Mouse (Mus musculus) natural killer cell, adult 2 months (primary cell): Measurements from ENCODE around the gene Gm10277.
"Not testable (repeated sequence)": the region's sequence is repeated elsewhere in the genome, so short reads cannot be mapped to it uniquely, and the experiment has no call there.

Experiments
- DNase-seq, 2 experiments: peaks; one replicate each; pipeline ENCODE4 v3.0.0; 2022; ENCODE audit warnings: low spot score in 2 of 2

Gm10277 gene

DNA sequence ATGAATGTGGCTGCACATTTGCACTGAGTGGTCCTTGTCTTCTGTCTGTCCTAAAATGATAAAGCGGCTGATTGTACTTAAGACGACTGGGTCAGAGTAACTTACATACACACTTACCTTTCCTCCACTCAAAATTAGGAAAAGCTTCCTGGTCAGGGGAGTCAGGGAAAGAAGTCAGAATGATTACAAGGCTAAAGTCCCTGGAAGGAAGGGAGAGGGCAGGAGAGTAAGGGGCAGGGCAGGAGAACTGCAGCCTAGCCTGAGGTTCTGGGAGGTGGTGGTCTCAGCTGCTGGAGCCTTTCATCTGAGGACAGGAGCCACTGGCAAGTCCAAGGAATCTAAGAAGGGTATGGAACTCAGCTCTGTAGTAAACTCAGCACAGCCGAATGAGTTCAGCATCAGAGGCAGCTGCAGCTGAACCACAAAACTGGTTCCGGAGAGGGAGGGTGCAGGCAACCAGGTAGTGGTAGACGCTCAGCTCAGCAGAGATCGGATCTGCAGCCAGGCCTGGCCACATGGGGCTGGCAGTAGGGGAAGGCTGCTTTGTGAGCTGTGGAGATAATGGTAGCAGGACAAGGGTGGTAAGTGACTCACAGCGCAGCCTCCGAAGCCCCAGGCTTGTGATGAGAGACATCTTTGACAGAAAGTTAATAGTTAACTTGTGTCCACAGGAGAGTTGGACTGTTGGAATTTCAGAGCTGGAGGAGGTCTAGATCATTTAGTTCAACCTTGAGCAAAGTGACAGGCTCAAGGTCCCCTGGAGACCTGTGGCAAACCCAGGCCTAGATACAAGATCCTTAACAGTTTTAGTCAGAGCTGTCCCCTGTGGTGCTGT, 15.5 kb downstream of the Gm10277 start:
- DNase-seq = no peak

DNA sequence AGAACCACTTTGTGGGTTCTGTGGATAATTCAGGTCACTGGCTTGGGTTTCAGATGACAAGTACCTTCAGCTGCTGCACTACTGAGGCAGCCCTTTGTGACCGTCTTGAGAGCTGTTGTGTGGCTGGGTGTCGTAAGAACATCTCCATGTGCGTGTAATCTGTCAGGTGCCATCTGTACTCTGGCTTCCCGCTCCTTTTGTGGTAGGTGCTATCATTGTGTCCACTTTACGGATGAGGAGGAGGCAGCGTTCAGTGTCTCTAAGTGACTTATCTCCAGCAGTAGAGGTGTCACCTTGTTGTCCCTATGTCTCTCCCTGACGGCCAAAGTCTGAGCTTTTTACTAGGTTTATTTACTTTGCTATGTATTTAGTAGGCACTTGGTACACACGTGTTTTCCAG, 17.2 kb downstream of the Gm10277 start:
- no peak for DNase-seq

DNA sequence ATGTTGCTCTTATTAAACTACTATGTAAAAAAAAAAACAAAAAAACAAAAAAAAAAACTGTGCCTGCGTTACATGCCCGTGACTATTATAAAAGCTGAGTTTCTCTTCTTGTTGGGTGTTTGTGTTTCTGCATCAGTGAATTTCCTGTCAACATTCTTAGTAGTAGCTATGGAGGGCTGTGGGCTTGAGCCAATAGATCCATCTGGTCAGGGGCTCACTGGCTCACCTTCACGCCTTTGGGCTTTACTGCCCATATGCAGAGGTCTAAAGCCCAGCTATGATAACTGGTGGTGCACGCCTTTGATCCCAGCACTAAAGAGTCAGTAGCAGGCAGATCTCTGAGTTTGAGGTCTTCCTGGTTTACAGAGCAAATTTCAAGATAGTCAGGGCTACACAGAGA, 18.1 kb downstream of the Gm10277 start:
- DNase-seq = no peak

DNA sequence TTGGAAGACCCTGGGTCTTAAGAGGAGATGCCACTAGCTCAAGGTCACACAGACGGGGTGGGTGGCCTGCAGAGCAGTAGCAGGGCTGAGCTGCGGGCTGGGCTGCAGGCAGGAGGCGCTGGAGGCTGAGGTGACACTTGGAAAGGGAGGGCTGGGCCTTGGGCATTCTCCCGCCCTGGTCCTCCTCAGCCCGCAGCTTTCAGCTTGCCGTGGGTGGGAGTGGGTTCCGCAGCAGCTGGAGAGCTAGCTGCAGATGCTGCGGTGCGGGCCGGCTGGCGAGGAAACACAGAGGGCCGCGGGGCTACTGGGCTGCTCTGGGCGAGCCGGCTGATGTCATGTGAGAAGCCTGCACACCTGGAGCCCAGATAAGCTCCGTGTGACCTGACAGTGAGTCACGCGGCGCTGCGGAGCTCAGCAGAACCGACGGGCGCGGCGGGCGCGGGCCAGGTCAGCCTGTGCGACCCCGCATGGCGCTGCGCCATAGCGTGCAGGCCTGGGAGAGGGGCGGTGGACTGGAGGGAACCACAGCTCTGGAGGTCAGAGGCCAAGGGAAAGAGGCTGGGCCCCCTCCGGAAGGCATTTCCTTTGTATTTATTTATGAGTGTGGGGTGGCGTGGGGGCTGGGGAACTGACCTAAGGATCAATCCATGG, 21.1 kb downstream of the Gm10277 start:
- peak; percentile 20 to 21 for DNase-seq

DNA sequence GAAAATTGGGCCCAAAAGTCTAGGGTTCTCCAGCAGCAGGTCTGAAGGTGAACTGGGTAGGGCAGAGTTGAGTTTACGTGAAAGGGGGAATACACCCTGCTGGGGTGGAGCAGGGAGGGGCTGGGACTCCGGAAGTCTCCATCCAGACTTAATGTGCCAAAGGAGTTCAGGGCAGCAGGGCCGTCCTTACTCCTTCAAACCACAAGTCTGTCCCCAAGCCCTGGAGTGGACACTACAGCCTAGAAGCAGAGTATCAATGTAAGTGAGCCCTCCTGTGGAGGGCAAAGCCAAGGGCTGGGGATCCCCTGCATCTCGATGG, 22.1 kb downstream of the Gm10277 start:
- DNase-seq = no peak

DNA sequence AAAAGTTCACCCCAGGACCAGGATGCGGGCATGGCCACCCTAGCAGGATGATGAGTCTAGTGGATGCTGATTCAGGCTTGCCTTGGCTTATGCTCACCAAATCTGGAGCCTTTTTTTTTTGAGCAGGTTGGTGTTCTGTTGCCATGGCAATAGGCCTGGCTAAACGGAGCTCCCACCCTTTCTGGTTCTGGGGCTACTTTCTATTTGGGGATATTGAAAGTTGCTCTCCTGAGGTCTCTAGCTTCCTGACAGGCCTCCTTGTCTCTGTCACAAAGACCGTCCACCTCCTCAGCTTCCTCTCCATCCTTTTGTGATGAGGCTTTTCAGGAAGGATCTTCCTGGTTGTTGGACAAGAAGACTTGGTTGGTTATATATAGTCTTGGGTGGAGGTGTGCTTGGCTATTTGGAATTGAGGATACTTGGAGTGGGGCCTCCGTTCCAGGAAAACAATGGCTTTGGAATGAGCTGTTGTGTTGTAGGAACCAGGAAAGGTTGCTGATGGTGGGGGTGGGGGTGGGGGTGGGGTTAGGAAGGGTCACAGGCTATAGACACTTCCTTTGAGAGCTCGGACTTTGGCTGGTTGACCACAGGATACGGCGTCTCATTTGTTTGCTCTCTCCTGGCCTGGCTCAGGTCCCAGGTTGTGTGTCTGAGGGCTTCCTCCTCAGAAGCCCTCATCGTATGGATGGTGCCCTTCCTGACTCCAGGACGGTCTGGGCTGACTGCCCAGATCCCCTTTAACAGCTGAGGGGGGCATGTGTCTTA, 22.7 kb downstream of the Gm10277 start:
- no peak for DNase-seq

DNA sequence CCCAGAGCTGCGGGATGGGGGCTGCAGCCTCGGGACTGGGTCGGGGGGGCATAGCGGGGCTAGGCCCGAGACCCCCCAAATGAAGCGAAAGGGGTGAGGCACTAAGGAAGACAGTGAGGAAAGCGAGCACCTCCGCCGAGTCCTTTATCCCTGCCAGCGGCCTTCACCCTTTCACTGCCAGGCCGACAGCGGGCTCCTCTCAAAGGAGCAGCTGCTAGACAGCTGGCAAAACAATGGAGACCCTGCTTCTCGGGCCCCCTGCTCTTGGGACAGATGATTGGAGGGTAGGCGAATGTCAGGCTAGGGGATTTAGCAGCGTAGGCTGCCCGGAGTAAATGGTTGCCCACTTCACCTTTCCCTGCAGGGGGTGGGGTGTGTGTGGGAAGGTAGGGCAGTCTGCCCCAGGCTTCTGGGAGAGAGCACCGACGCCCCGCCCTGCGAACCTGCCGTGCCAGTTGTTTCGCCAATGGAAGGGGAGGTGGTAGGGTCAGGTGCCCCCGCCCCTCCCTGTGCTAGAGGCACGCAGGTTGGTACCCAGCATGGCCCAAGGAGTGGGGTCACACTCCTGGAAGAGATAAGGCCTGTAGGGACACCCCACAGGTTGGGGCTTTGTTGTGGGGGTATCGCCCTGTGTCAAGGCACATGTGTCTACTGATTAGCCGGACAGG, 23.7 kb downstream of the Gm10277 start:
- DNase-seq = peak in 1 of 2 experiments; percentile 8

DNA sequence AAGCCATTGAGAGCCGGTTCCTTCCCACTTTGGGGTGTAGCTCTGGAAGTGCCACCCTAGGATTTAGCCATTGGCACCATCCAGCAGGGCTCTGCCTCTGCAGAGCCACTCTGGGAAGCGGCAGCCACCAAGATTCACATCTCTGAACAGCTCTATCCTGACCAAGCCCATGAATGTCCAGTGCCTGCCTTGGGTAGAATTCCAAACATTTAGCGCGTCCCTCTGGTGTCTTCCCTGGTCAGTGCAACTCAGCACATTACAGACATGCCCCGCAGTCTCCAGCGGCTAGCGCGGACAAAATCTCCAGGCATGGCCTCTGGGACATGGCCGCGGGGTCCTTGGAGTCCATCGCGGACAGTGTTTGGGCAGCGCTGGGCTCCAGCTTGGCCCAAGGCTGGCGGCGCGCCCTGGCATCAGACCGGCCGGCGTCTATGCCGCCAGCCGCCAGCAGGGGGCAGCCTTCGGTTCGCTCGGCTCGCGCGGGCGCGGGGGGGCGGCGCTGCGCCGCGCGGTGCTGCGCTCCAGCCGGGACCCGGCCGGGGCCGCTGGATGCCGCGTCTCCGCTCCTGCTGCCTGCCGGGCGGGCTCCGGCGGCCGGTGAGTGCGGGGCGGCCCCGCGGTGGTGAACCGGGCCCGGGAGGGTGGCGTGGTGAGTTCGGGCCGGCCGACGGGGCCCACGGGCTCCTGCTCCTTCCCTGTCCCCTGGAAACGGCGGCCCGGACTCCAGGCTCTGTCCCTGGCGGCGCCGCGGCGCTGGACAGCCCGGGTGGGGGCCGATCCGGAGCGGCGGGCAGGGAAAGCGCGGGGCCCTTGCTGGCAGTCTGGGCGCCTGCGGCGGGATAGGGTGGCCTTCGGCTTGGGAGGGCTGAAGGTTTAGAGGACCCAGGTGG, 24.5 kb downstream of the Gm10277 start, which contains the start of gene Myo18a:
Gene Myo18a, plus strand, starts transcription at position 464 of the 890 bp plus-strand sequence.
- DNase-seq = peak; percentile 60 to 75

DNA sequence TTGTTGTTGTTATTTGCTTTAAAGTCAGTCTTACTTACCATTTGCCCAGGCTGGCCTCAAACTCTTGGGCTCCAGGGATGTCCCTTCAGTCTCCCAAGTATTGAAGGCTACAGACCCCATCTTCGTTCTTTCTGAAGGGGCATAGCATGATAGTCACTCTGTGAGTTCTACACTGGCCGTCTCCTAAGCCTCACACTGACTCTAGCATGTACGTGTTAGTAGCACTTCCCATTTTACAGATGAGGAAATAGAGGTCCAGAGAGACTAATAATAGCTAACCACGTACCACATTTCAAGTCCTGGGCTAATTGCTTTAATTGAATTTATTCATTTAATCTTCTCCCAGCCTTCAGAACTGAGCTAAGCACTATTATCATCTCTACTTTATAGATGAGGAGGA, 27.5 kb downstream of the Gm10277 start:
- DNase-seq = no peak

DNA sequence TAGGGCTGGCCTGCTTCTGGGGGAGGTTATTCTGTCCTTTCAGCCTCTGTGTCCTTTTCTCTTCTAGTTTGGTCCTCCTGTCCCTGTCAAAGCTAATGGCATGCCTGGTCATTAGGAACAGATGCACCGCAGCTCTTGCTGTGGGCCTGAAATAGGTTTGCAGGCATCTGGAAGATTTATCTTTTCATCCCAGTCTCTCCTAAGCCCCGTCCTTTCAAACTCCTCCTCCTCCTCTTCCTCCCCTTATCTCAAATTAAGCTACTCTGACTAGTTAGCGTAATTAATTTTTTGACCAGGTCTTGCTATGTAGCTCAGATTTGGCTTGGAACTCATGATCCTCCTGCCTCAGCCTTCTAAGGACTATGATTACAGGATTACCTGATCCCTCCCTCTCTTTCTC, 34.1 kb downstream of the Gm10277 start:
- DNase-seq = no peak

DNA sequence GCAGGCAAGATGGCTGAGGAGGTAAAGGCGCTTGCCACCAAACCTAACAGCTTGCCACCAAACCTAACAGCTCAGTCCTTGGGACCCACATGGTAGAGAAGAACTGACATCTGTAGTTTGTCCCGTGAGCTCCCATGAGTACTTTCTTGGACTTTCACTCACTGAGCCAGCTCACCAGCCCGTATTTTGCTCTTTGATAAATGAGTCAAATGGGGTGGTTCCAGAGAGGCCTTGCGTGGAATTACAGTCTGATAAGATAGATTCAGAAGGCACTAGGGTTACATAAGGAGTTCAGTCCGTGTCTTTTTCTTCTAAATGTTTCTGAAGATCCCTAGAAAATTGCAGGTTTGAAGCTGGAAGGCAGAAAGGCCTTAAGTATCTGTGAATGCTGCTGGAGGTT, 35.0 kb downstream of the Gm10277 start:
- DNase-seq = no peak

DNA sequence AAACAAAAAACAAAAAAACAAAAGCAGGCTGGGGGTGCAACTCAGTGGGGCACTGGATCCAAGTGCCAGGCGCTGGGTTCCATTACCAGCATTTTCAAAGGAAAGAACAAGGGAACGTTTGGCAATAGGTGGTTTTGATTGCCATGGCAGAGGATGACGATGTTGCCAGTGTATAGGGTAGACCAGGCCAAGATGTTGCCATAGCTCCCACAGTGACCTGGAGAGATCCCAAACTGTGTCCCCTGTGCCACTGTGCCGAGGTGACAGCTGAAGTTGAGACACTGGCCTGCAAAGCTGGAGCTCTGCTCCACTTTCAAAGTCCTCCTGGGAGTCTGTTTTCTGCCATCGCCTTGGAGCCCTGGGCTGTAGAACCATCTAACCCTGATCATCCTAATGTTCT, 38.6 kb downstream of the Gm10277 start:
- no peak for DNase-seq

DNA sequence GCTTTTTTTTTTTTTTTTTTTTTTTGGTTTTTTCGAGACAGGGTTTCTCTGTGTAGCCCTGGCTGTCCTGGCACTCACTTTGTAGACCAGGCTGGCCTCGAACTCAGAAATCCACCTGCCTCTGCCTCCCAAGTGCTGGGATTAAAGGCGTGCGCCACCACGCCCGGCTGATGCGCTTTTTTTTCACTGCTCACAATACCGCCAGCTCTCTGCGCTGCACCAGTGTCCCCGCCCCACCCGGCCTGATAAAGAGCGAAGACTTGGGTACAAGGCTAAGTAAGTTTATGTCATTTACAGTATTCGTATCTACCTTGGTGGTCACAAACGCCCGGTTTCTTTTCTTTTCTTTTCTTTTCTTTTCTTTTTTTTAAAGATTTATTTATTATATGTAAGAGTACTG, 40.4 kb downstream of the Gm10277 start:
- not testable (repeated sequence) for DNase-seq

DNA sequence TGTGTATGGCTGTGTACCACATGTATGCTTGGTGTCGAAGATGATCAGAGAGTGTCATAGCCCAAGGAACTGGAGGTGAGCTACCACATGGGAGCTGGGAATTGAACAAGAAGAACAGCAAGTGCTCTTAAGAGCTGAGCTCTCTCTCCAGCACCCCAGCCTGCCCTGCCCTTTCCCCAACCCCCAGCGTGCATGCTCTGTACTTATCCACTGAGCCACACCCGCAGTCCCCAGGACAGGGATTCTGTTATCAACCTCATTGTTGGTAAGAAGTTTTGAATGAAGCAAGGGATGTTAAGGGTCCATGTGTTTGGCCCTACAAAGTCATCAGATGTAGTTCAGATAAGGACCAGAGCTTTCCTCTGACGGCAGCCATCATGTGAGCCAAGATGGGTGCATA, 40.9 kb downstream of the Gm10277 start:
- no peak for DNase-seq

DNA sequence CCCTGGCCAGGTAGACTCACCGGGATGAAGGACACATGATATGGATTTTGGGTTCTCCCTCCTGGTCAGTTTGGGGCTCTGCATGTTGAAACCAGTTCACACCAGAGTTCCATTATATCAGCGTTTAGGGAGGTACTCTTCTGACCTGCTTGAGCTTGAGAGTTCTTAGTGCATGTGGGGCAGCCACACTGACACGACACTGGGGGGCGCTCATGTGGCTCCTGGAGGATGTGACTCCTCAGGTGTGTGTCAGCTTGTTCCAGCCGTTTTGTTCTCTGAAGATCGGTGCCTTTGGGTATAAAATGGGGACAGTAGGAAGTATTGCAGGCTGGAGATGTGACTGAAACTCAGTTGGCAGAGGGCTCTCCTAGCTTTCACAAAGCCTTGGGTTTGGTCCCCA, 43.6 kb downstream of the Gm10277 start:
- peak in 1 of 2 experiments; percentile 17 for DNase-seq

DNA sequence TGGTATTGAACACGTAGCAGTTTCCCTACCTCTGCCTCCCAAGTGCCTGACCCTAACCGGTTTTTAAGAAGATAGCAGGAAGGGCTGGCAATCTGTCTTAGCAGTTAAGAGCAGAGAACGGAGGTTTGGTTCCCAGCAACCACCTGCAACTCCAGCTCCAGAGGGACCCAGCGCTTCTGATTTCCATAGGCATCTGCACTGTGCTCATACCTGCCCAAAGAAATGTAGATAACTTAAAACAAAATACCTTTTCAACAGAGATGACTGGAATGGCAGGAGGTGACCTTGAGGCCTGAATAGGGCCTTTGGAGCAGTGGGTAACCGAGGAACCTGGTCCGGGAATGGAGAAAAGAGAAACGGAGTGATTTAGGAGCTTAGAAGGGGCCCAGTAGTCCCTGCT, 49.0 kb downstream of the Gm10277 start:
- no peak for DNase-seq

DNA sequence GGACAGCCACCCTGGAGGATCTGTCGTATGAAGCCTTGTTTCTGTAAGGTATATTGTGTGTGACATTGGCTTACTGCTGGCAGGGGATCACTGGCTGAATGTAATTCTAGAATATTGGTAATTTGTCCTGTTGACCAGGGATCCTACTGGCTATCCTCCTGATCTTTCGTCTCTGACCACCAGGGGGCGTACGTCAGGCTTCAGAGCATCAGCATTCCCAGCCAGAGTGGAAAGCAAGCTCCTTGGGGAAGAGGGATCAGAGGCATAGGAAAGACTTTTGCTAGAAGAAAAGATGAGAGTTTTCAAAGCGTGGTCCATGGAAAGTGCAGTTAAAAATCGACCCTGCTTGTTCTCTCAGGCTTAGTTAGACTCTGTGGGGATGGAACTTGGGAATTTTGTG, 50.3 kb downstream of the Gm10277 start:
- DNase-seq = peak; percentile 41 to 62
